ENCODE assay signal across 8 mouse cellular contexts in the genomic region with DNA sequence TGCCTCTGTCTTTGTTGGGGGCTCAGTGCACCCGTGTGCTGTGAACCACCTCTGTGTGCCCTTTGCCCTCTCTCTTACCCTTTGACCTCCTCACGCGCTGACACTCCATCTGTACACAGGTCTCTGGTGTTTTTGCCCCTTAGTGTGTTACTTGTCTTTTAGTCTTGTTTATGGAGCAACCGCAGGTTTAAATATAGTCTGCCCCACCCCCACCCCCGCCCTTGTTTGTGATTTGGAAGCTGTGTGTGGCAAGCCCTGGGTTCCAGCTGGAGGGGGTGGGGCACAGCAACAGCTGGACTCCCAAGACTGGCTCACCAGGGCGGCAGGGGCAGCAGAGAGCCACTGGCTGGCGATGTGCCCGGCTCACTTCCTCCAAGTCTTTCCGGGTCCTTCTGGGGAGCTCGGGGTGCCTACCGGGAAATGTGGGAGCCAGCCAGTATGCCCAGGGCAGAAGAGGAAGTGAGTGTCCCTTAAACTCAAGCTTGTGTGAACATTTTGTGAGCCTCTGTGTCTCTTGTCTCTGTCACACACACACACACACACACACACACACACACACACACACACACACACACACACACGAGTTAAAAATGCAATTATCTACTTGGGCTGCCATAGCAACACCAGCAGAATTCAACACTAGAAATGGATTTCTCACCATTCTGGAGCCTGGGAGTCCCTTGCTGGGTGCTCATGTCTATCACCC. TPM values are rescaled to one million over a fixed set of nuclear protein-coding genes. Genes with fewer than 3 reads are reported as not detected.
A peak's percentile ranks its signal among the peaks of the same experiment; 100 is the strongest.
DNase-seq lines count a peak whose midpoint lies in the region; ATAC-seq lines count a peak whose summit lies in the region.

No protein-coding gene starts in this region.

- H3K36me3 ChIP-seq in liver, embryonic 16.5 days (ENCODE audit: control insufficient read depth, insufficient read depth) = no peaks in the 10 kb centered on the region
- H3K36me3 ChIP-seq in neural tube, embryonic 11.5 days (ENCODE audit: control insufficient read depth, insufficient read depth, low read length) = no peaks in the 10 kb centered on the region

- WGBS in liver, embryonic 16.5 days (ENCODE audit: insufficient replicate concordance) = 11% methylated on average over 12 of the region's 12 CpGs
- WGBS in neural tube, embryonic 11.5 days = 30% methylated on average over 12 of the region's 12 CpGs

- no peak overlapping the region for H3K4me3 ChIP-seq in liver, embryonic 16.5 days (ENCODE audit: low read depth, low read length)
- H3K4me3 ChIP-seq in neural tube, embryonic 11.5 days (ENCODE audit: low read depth, low read length) = no peak overlapping the region

- H3K27ac ChIP-seq in liver, embryonic 16.5 days (ENCODE audit: low read length) = no peak overlapping the region
- H3K27ac ChIP-seq in neural tube, embryonic 11.5 days (ENCODE audit: low read depth, low read length) = no peak overlapping the region

- H3K27me3 ChIP-seq in liver, embryonic 16.5 days (ENCODE audit: control insufficient read depth, insufficient read depth, low read depth, low read length) = no peaks in the 10 kb centered on the region
- H3K27me3 ChIP-seq in neural tube, embryonic 11.5 days (ENCODE audit: control insufficient read depth, insufficient read depth, low read length) = no peaks in the 10 kb centered on the region

- no peak for ATAC-seq in CD4-positive, CD25-positive, alpha-beta regulatory T cell, adult 4 months
- ATAC-seq in frontal cortex, adult (ENCODE audit: low TSS enrichment) = peak; percentile 55; the same call in 1 of the 2 replicates
- peak; percentile 63 for ATAC-seq in liver, embryonic 16.5 days (ENCODE audit: low read depth)
- no peak for ATAC-seq in neural tube, embryonic 11.5 days (ENCODE audit: insufficient read depth, low FRiP score, low TSS enrichment)

- peaks cover 4% of the 10 kb centered on the region; the same call in 1 of the 2 replicates for H3K4me1 ChIP-seq in liver, embryonic 16.5 days (ENCODE audit: control insufficient read depth, low read depth, low read length)
- H3K4me1 ChIP-seq in neural tube, embryonic 11.5 days (ENCODE audit: control insufficient read depth, insufficient read depth, low read length) = no peaks in the 10 kb centered on the region

- no peak overlapping the region for H3K9ac ChIP-seq in liver, embryonic 16.5 days (ENCODE audit: low read depth, low read length)
- no peak overlapping the region for H3K9ac ChIP-seq in neural tube, embryonic 11.5 days (ENCODE audit: low read length)

- peak; percentile 51 for DNase-seq in CD4-positive, CD25-positive, alpha-beta regulatory T cell, adult 2 months (ENCODE audit: low read depth, low spot score)
- peak; percentile 57 for DNase-seq in heart, postnatal 25 days (ENCODE audit: low spot score)
- peak; percentile 66 for DNase-seq in layer of hippocampus, adult 11-12 months (ENCODE audit: low spot score)
- DNase-seq in neural tube, embryonic 11.5 days (ENCODE audit: low spot score) = peak; percentile 32
- DNase-seq in testis, postnatal 10 days (ENCODE audit: low spot score) = peak; percentile 84

- H3K9me3 ChIP-seq in liver, embryonic 16.5 days (replicated peaks; ENCODE audit: control insufficient read depth, low read length) = no peaks in the 10 kb centered on the region
- H3K9me3 ChIP-seq in neural tube, embryonic 11.5 days (ENCODE audit: control insufficient read depth, low read length) = no peaks in the 10 kb centered on the region

- intact Hi-C loops in heart, postnatal 25 days (cut with DNase I) = no loop called here

- peak overlapping the region; percentile 32; the same call in 1 of the 2 replicates for H3K4me2 ChIP-seq in liver, embryonic 16.5 days (ENCODE audit: low read depth, low read length)
- H3K4me2 ChIP-seq in neural tube, embryonic 11.5 days (ENCODE audit: low read depth) = no peak overlapping the region

RNA-seq across cellular contexts. Expression of a gene that starts 7.4 kb away (rescaled TPM):
- not detected for polyA plus RNA-seq in CD4-positive, CD25-positive, alpha-beta regulatory T cell, adult 4 months (2017; shearing (Covaris generic))
- 100 to 1,000 TPM; 215 to 229 TPM for total RNA-seq in heart, postnatal 25 days (2021)
- polyA plus RNA-seq in liver, embryonic 16.5 days (2015; fragmentation: Nextera tagmentation; extraction: Ambion mirVana) = 0.25 and 0.28 TPM in 2 replicates
- polyA plus RNA-seq in neural tube, embryonic 11.5 days (2014; fragmentation: Nextera tagmentation; extraction: Ambion mirVana) = 0.87 and 1.6 TPM in 2 replicates

RNA-seq across cellular contexts. Expression of a gene that starts 19.8 kb away (rescaled TPM):
- 10 to 100 TPM; 20.7 to 24.2 TPM for polyA plus RNA-seq in CD4-positive, CD25-positive, alpha-beta regulatory T cell, adult 4 months (2017; shearing (Covaris generic))
- total RNA-seq in heart, postnatal 25 days (2021) = 1 to 10 TPM; 5.8 to 8.4 TPM
- 10.4 and 11.9 TPM in 2 replicates for polyA plus RNA-seq in liver, embryonic 16.5 days (2015; fragmentation: Nextera tagmentation; extraction: Ambion mirVana)
- 21.6 and 23.1 TPM in 2 replicates for polyA plus RNA-seq in neural tube, embryonic 11.5 days (2014; fragmentation: Nextera tagmentation; extraction: Ambion mirVana)

RNA-seq across cellular contexts. Expression of a gene that starts 35.5 kb away (rescaled TPM):
- polyA plus RNA-seq in CD4-positive, CD25-positive, alpha-beta regulatory T cell, adult 4 months (2017; shearing (Covaris generic)) = under 1 TPM; 0.19 TPM
- under 1 TPM; 0.31 to 0.36 TPM for total RNA-seq in heart, postnatal 25 days (2021)
- 0.02 and 0.12 TPM in 2 replicates for polyA plus RNA-seq in liver, embryonic 16.5 days (2015; fragmentation: Nextera tagmentation; extraction: Ambion mirVana)
- not detected in 2 replicates for polyA plus RNA-seq in neural tube, embryonic 11.5 days (2014; fragmentation: Nextera tagmentation; extraction: Ambion mirVana)

RNA-seq across cellular contexts. Expression of a gene that starts 53.6 kb away (rescaled TPM):
- not detected for polyA plus RNA-seq in CD4-positive, CD25-positive, alpha-beta regulatory T cell, adult 4 months (2017; shearing (Covaris generic))
- 1 to 10 TPM; 6.0 to 7.6 TPM for total RNA-seq in heart, postnatal 25 days (2021)
- polyA plus RNA-seq in liver, embryonic 16.5 days (2015; fragmentation: Nextera tagmentation; extraction: Ambion mirVana) = 0.78 and 0.79 TPM in 2 replicates
- polyA plus RNA-seq in neural tube, embryonic 11.5 days (2014; fragmentation: Nextera tagmentation; extraction: Ambion mirVana) = 11.1 and 11.8 TPM in 2 replicates

Comparison
In these comparisons a context has a peak if more than half of its experiments do, and no peak if none do; other contexts are left out.
1. DNase-seq: peak in every context shown above with its lines; median percentile 84 in testis, postnatal 10 days; 66 in layer of hippocampus, adult 11-12 months; 57 in heart, postnatal 25 days; 51 in CD4-positive, CD25-positive, alpha-beta regulatory T cell, adult 2 months; 32 in neural tube, embryonic 11.5 days.
2. ATAC-seq: peak in frontal cortex, adult (single experiment) and liver, embryonic 16.5 days (single experiment); none in CD4-positive, CD25-positive, alpha-beta regulatory T cell, adult 4 months (single experiment) and neural tube, embryonic 11.5 days (single experiment).